Mouse (Mus musculus): ENCODE measurements around the gene Sh3gl3. TPM values are rescaled to one million over a fixed set of nuclear protein-coding genes. Genes with fewer than 3 reads are reported as not detected.
"Not testable (repeated sequence)": the region's sequence is repeated elsewhere in the genome, so short reads cannot be mapped to it uniquely, and the experiment has no call there.

The Sh3gl3 gene
- polyA plus RNA-seq, 1 experiment from 2014 or later = 14.3 TPM

GRCm38 (mm10) chr7:82272875-82273274 lies 99.2 kb downstream of the Sh3gl3 start:
- H3K36me3 ChIP-seq; H3K4me1 ChIP-seq (replicated peaks); H3K27me3 ChIP-seq (replicated peaks); H3K4me3 ChIP-seq (replicated peaks); ATAC-seq; H3K27ac ChIP-seq; H3K9me3 ChIP-seq; H3K4me2 ChIP-seq (replicated peaks); H3K9ac ChIP-seq: not testable (repeated sequence)
- 37% methylated on average over 5 of the region's 5 CpGs for WGBS

GRCm38 (mm10) chr7:82274011-82274709 lies 100.5 kb downstream of the Sh3gl3 start:
- Histone ChIP-seq H3K4me3 (replicated peaks) (no peak overlapping the region), H3K4me1 (replicated peaks) (no peaks in the 10 kb centered on the region; the same call in 1 of the 2 replicates), H3K9ac (no peak overlapping the region), H3K4me2 (replicated peaks) (no peak overlapping the region), H3K36me3 (no peaks in the 10 kb centered on the region), H3K9me3 (no peaks in the 10 kb centered on the region), H3K27me3 (replicated peaks) (no peaks in the 10 kb centered on the region), H3K27ac (no peak overlapping the region)
- WGBS = 36% methylated on average over 19 of the region's 19 CpGs
- ATAC-seq = no peak

- WGBS = 89% methylated on average over 5 of the region's 5 CpGs
- Histone ChIP-seq H3K4me1 (replicated peaks) (no peaks in the 10 kb centered on the region; the same call in 1 of the 2 replicates), H3K4me2 (replicated peaks) (no peak overlapping the region), H3K9ac (no peak overlapping the region), H3K27me3 (replicated peaks) (no peaks in the 10 kb centered on the region), H3K4me3 (replicated peaks) (no peak overlapping the region), H3K36me3 (no peaks in the 10 kb centered on the region), H3K9me3 (no peaks in the 10 kb centered on the region), H3K27ac (no peak overlapping the region)
- ATAC-seq = no peak
Measured at GRCm38 (mm10) chr7:82274975-82275374, 101.3 kb downstream of the Sh3gl3 start.

GRCm38 (mm10) chr7:82275529-82276204 lies 102.0 kb downstream of the Sh3gl3 start:
- H3K9ac ChIP-seq = no peak overlapping the region
- no peaks in the 10 kb centered on the region for H3K9me3 ChIP-seq
- H3K27ac ChIP-seq = no peak overlapping the region
- H3K4me3 ChIP-seq (replicated peaks) = no peak overlapping the region
- 73% methylated on average over 18 of the region's 18 CpGs for WGBS
- no peaks in the 10 kb centered on the region for H3K36me3 ChIP-seq
- no peak overlapping the region for H3K4me2 ChIP-seq (replicated peaks)
- ATAC-seq = no peak
- no peaks in the 10 kb centered on the region for H3K27me3 ChIP-seq (replicated peaks)
- no peaks in the 10 kb centered on the region; the same call in 1 of the 2 replicates for H3K4me1 ChIP-seq (replicated peaks)

GRCm38 (mm10) chr7:82282011-82282410 lies 108.4 kb downstream of the Sh3gl3 start:
- WGBS = 68% methylated on average over 8 of the region's 8 CpGs
- H3K4me2 ChIP-seq (replicated peaks) = no peak overlapping the region
- H3K27me3 ChIP-seq (replicated peaks) = no peaks in the 10 kb centered on the region
- H3K36me3 ChIP-seq = no peaks in the 10 kb centered on the region
- no peak overlapping the region for H3K27ac ChIP-seq
- no peaks in the 10 kb centered on the region for H3K9me3 ChIP-seq
- ATAC-seq = no peak
- no peaks in the 10 kb centered on the region; the same call in 1 of the 2 replicates for H3K4me1 ChIP-seq (replicated peaks)
- H3K9ac ChIP-seq = no peak overlapping the region
- H3K4me3 ChIP-seq (replicated peaks) = no peak overlapping the region

GRCm38 (mm10) chr7:82282464-82282863 lies 108.8 kb downstream of the Sh3gl3 start:
- Histone ChIP-seq H3K4me1 (replicated peaks) (no peaks in the 10 kb centered on the region; the same call in 1 of the 2 replicates), H3K27me3 (replicated peaks) (no peaks in the 10 kb centered on the region), H3K4me2 (replicated peaks) (no peak overlapping the region), H3K9ac (no peak overlapping the region), H3K4me3 (replicated peaks) (no peak overlapping the region), H3K9me3 (no peaks in the 10 kb centered on the region), H3K27ac (no peak overlapping the region), H3K36me3 (no peaks in the 10 kb centered on the region)
- 69% methylated on average over 13 of the region's 13 CpGs for WGBS
- no peak for ATAC-seq

GRCm38 (mm10) chr7:82287242-82287641 lies 113.6 kb downstream of the Sh3gl3 start:
- Histone ChIP-seq H3K4me1 (replicated peaks) (no peaks in the 10 kb centered on the region), H3K27ac (no peak overlapping the region), H3K9ac (no peak overlapping the region), H3K4me3 (replicated peaks) (no peak overlapping the region), H3K36me3 (no peaks in the 10 kb centered on the region), H3K4me2 (replicated peaks) (no peak overlapping the region), H3K9me3 (no peaks in the 10 kb centered on the region), H3K27me3 (replicated peaks) (no peaks in the 10 kb centered on the region)
- WGBS = 84% methylated on average over 2 of the region's 2 CpGs
- no peak for ATAC-seq

GRCm38 (mm10) chr7:82293441-82293840 lies 119.8 kb downstream of the Sh3gl3 start:
- Histone ChIP-seq H3K4me2 (replicated peaks) (no peak overlapping the region), H3K4me1 (replicated peaks) (peaks cover 7% of the 10 kb centered on the region), H3K9me3 (no peaks in the 10 kb centered on the region), H3K27ac (no peak overlapping the region), H3K36me3 (no peaks in the 10 kb centered on the region), H3K4me3 (replicated peaks) (no peak overlapping the region), H3K27me3 (replicated peaks) (no peaks in the 10 kb centered on the region), H3K9ac (no peak overlapping the region)
- no peak for ATAC-seq
- 62% methylated on average over 7 of the region's 7 CpGs for WGBS

GRCm38 (mm10) chr7:82294083-82294482 lies 120.4 kb downstream of the Sh3gl3 start:
- Histone ChIP-seq H3K4me3 (replicated peaks) (no peak overlapping the region), H3K27ac (no peak overlapping the region), H3K9ac (no peak overlapping the region), H3K4me1 (replicated peaks) (peaks cover 7% of the 10 kb centered on the region), H3K36me3 (no peaks in the 10 kb centered on the region), H3K4me2 (replicated peaks) (no peak overlapping the region), H3K9me3 (no peaks in the 10 kb centered on the region), H3K27me3 (replicated peaks) (no peaks in the 10 kb centered on the region)
- 71% methylated on average over 10 of the region's 10 CpGs for WGBS
- ATAC-seq = no peak

GRCm38 (mm10) chr7:82294611-82295010 lies 121.0 kb downstream of the Sh3gl3 start:
- no peaks in the 10 kb centered on the region for H3K9me3 ChIP-seq
- no peak overlapping the region for H3K4me3 ChIP-seq (replicated peaks)
- no peak overlapping the region for H3K9ac ChIP-seq
- H3K27ac ChIP-seq = no peak overlapping the region
- ATAC-seq = no peak
- H3K4me1 ChIP-seq (replicated peaks) = peaks cover 7% of the 10 kb centered on the region
- H3K4me2 ChIP-seq (replicated peaks) = no peak overlapping the region
- 67% methylated on average over 2 of the region's 2 CpGs for WGBS
- no peaks in the 10 kb centered on the region for H3K36me3 ChIP-seq
- no peaks in the 10 kb centered on the region for H3K27me3 ChIP-seq (replicated peaks)

- Histone ChIP-seq H3K4me2 (replicated peaks) (no peak overlapping the region), H3K27me3 (replicated peaks) (no peaks in the 10 kb centered on the region), H3K36me3 (no peaks in the 10 kb centered on the region), H3K9ac (no peak overlapping the region), H3K4me3 (replicated peaks) (no peak overlapping the region), H3K4me1 (replicated peaks) (no peaks in the 10 kb centered on the region), H3K27ac (no peak overlapping the region), H3K9me3 (no peaks in the 10 kb centered on the region)
- ATAC-seq = no peak
- 74% methylated on average over 4 of the region's 4 CpGs for WGBS
Measured at GRCm38 (mm10) chr7:82308398-82308797, 134.8 kb downstream of the Sh3gl3 start.

- Histone ChIP-seq H3K27me3 (replicated peaks) (no peaks in the 10 kb centered on the region), H3K36me3 (no peaks in the 10 kb centered on the region), H3K9ac (no peak overlapping the region), H3K4me1 (replicated peaks) (no peaks in the 10 kb centered on the region), H3K9me3 (no peaks in the 10 kb centered on the region), H3K27ac (no peak overlapping the region), H3K4me3 (replicated peaks) (no peak overlapping the region), H3K4me2 (replicated peaks) (no peak overlapping the region)
- ATAC-seq = no peak
- 90% methylated on average over 12 of the region's 12 CpGs for WGBS
Measured at GRCm38 (mm10) chr7:82318515-82318914, 144.9 kb downstream of the Sh3gl3 start.

GRCm38 (mm10) chr7:82326616-82327015 lies 153.0 kb downstream of the Sh3gl3 start:
- Histone ChIP-seq H3K9me3 (no peaks in the 10 kb centered on the region), H3K4me3 (replicated peaks) (no peak overlapping the region), H3K27me3 (replicated peaks) (no peaks in the 10 kb centered on the region), H3K36me3 (no peaks in the 10 kb centered on the region), H3K27ac (no peak overlapping the region), H3K4me1 (replicated peaks) (no peaks in the 10 kb centered on the region), H3K9ac (no peak overlapping the region), H3K4me2 (replicated peaks) (no peak overlapping the region)
- ATAC-seq = no peak
- WGBS = 49% methylated on average over 1 of the region's 1 CpGs

All from intestine, embryonic 15.5 days (tissue).